Mouse (Mus musculus) lung, postnatal 14 days (tissue): ENCODE data around the gene Cox7a1.
"Not testable (repeated sequence)": the region's sequence is repeated elsewhere in the genome, so short reads cannot be mapped to it uniquely, and the experiment has no call there.

Experiments
- DNase-seq: peaks from one replicate; pipeline ENCODE4 v3.0.0; 2021

The Cox7a1 gene

DNA sequence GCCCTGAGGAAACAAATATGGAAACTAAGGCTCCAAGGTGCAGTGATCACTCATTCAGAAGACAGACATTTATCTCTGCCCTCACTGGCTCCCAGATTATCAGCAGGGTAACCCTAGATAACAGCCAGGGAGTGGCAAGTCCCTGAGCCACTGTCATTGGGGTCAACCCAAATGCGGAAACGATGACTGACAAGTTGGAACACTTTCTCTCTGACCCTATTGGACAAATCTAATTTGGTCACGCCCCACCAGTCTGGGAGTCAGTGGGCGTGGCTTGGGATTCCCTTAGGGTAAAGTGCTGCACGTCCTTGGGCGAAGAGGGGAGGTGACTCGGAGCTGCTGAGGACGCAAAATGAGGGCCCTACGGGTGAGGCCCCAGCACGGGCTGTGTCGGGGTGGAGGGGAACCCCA is at the start of gene Cox7a1:
TSS of gene Cox7a1 (plus strand) at position 266 of the 411 bp plus-strand sequence.
- DNase-seq = peak; percentile 93

DNA sequence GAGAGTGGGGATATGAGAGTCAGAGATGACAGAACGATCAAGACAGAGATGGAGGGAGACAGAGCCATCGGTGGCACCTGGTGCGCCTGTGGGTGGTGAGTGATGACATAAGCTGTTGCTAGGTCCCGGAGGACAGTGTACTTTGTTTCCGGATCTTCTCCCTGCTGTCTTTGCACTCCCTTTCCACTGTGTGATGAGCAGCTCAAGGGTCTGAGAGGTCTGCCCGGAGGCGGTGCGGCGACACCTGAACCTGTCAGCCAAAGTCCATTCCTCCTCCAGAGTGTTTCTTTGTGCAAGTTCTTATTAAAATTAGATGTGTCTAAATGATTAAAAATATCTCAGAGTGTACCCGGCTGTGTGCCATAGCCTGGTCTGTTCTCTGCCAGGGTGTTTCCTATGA is 47.1 kb upstream of the Cox7a1 start:
- DNase-seq = no peak

DNA sequence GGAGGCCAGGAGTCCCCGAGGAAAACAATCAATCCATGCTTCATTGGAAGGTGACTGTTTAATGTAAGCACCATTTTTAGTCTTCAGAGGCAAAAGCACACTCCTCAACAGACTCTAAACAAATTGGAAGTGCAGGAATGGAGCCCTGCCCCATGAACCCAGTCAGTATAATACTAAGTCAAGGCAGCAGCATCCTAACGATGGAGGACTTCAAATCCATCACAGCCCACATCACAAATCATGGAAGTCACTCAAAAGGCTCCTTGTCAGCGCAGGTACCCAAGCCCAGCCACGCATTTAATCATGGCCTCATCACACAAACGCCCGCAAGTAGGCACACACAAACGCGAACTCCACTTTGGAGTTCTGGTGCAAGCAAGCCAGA is 40.8 kb upstream of the Cox7a1 start:
- no peak for DNase-seq

DNA sequence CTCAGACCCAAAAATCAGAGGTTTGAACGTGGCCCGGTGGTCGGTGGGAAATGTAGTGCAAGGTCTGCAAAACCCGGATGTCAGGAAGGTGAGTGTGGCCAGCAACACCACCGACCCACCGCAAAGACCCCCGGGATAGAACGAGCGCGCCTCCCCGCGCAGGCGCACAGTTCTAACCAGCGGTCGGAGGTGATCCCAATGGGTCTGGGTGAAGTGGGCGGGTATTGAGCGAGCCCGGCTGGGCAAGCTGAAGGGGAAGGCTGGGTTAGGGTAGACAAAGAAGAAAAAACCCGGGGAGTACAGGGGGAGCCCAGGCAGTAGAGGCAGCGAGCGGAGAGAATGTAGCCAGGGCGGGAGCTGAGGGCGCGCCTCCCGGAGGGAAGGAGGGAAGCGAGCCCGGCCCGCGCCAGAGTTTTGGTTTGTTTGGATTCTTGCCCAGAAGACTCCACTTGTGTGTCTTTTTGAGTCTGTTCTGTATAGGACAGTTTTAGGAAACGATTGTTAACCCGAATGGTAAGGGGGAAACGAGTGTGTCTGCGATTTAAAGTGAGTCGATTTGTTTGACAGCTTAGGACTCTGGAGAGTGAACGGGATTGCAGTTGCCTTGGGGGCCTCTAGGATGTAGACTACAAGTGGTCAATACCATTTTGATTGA is 40.3 kb upstream of the Cox7a1 start:
- DNase-seq = peak; percentile 53

DNA sequence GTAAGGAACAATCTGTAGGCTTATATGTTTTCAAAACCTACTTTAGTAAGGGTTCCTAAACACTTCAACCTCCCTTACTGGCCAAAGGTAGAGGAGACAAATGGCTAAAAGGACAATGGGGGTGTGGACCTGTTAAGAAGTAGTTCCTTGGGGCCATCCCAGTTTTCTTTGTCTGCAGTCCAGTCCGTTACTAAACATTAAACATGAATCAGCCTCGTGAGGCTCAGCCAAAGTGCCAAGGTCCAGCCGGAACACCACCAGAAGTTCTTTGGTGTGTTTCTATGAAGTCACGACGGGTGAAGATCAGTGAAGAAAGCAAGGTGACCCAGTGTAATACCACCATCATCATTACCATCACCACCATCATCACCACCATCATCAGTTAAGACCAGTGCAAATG is 36.9 kb upstream of the Cox7a1 start:
- DNase-seq = no peak

DNA sequence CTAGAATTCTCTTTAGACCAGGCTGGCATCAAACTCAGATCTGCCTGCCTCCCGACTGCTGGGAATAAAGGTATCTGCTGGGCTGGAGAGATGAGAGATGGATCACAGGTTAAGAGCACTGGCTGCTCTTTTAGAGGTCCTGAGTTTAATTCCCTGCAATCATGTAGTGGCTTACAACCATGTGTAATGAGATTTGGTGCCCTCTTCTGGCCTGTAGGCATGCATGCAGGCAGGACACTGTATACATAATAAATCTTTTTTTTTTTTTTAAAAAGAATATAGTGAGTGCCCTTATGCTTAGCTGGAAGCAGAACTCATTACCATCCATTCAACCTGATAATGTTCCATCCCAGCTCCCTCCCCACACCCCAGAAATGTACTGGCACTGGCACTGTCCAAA is 29.9 kb upstream of the Cox7a1 start:
- DNase-seq = no peak

DNA sequence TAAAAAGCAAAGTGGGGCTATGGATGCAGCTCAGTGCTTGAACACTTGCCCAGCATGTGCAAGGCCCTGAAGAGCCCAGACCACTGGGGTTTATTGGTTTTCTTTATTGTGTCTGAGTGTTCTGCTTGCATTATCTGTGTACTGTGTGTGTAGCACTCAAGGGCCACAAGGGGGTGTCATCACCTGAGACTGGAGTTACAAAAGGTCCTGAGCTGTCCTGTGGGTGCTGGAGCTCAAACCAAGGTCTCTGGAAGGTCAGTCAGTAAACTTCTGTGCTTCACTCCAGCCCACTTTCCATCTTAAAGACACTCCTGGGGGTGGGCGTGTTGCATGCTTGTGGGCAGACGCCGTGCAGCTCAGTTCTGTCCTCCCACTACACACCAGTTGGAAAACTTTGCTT is 28.4 kb upstream of the Cox7a1 start:
- DNase-seq = no peak

DNA sequence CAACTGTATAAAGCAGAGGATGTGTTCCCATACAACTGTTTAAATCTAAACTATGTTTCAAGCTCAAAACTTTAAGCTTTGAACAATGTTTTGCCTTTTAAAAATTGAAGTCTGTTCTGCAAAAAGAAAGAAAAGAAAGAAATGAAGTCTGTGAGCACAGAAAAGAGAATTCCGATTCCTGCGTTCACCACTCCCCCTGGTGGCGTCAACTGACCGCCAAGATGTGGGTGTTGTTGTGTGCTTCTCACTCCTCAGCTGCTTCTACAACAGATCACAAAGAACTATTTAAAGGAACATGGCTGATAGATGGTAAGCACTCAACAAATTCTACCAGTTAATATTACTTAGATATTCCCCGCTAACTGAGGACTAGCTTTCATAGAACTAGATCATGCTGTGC is 20.8 kb upstream of the Cox7a1 start:
- DNase-seq = no peak

DNA sequence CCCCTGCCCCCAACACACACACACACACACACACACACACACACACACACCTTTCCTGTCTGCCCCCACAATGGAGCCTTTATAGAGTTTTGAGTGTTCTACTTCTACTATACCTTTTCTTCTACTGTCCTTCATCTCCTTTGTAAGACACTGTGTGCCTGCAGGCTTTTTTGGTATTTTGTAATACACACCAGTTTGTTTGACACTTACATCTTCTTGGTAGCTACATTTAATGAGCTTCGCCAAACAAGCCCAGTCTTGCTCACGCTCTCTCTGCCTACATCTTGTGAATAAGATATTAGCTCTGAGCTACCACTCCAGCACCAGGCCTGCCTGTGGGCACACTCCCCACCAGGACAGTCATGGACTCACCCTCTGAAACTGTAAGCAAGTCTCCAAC is 19.2 kb upstream of the Cox7a1 start:
- DNase-seq = no peak

DNA sequence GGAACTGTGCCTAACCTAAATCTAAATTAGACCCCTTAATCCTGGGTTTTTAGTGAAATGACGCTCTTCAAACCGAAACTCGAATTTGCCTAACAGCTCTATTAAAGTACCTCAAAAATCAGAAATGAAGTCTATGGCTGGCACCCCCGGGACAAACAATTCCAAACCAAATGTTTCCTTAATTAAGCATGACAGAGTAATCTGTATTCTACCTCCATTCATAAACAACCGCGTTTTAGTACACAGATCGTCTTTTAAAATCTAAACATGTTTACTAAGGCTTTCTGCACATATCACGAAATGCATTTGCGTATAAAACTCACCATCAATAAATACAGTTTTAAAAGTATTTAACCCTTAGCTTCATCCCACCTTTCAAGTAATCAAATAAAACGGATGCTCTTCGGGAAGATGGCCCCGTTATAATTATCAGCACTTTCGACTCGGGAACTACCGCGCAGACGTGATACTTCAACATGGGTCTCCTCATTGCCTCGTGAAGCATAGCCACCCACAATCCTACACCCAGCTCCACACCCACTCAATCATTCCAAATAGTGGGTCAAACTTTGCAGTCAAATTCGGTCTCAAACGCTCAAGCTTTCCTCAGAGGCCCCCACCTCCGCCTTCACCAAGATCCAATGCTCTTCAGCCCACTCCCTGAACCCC is 14.9 kb upstream of the Cox7a1 start:
- no peak for DNase-seq

DNA sequence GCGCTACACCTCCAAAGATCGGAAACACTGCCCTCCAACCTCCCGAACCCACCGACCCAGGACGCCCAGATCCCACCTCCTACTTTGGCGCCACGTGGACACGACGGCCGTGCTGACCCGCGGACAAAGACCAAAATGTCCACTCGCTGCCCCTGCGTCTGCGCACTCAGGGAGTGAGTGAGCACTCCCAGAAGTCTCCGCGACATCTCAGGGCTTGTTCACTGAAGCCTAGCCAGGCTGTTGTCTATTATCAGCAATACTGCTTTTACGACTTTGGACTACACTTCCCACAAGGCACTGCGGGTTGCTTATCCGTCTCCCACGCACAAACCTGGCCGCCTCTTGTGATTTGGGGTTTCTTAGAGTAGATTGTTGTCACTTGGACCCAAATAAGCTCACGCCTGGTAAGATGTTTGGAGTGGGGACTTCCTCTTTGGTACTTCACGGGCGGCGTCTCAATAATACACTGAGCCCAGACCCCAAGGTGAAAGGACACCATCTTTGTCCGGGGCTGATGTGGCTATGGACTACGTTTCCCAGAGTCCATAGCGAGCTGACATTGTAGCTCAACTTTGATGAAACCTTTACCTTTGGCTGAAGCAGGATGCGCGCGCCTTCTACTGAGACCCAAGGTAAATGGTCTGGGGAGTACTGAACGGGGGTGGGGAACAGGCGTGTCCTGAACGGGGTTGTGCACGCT is 14.2 kb upstream of the Cox7a1 start, which contains the start of gene Zfp146:
TSS of gene Zfp146 (minus strand) at position 168 of the 700 bp plus-strand sequence.
- peak; percentile 89 for DNase-seq

DNA sequence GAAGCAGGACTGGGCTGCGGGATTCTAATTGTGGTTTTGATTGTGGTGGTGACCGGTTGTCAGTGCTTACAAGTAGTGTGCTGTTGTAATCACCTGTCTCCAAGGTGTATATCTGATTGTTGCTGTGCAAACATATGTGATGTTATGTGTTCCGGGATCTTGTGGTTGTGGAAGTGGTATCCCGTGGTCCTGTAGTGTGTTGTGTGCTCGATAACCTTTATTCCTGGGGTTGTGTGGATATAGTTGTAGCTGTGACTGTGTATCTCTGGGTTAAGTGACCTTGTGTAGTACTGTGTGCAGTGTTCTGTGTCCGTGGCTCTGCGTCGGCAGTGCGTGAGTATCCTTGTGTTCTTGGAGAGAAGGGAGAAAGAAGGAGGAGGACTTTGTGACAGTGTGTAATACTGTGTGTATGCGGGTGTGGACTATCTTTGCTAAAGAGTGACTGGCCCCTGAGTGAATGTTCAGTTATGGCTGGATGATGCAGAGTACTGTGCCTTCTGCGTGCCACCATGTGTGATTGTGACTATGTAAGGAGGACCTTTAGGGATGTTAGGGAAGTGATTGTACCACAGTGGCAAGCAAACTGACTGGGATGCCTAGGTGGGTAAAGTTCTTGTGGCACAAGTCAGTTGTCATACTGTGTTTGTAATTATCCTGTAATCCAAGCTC is 13.5 kb upstream of the Cox7a1 start:
- no peak for DNase-seq

DNA sequence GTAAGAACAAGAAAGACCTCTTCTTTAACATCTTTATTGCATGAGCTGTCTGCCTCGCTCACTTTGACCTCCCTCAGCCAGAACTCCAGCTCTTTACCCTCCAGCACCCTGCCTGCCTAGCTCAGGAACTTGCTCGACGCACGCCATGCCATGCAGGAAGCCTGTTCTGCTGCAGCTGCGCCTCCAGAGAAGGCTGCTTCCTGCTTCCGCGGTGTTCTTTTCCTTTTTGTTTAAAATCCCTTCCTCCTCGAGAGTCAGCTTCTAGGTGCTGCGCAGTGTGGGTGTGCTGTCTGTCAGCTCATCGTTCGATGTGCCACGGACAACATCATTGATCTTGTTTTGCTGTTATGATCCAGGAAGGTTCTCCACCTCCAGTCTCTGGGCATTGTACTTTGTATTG is 7.5 kb upstream of the Cox7a1 start:
- no peak for DNase-seq

DNA sequence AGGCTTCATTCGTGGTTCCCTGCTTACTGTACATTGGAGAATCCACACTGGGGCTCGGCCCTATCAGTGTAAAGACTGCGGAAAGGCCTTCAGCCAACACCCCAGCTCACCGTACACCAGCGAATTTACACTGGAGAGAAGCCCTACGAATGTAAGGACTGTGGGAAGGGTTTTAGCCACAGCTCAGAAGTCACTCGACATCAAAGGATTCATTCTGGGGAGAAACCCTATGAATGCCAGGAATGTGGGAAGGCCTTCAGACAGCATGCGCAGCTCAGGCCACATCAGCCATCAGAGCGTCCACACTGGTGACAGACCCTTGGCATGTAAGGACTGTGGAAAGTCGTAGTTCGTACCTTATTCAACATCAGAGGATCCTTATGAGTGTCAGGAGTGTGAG is 5.7 kb upstream of the Cox7a1 start:
- DNase-seq = no peak

DNA sequence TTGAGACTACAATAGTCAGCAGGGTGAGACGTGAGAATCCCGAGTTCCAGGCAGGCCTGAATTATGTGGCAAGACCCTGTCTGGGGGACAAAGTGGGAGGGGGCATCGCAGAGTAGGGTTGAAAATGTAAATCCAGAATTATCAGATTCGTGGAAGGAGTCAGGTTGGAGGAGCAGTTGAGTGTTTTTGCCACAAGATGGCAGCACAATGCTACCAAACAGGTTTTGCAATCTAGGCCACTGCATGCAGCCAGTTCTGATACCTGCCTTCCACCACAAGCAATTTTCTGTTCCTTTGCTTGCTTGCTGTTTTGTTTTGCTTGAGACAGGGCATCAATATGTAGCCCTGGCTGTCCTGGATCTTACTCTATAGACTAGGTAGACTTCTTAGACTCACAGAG is 2.6 kb upstream of the Cox7a1 start:
- peak; percentile 80 for DNase-seq

DNA sequence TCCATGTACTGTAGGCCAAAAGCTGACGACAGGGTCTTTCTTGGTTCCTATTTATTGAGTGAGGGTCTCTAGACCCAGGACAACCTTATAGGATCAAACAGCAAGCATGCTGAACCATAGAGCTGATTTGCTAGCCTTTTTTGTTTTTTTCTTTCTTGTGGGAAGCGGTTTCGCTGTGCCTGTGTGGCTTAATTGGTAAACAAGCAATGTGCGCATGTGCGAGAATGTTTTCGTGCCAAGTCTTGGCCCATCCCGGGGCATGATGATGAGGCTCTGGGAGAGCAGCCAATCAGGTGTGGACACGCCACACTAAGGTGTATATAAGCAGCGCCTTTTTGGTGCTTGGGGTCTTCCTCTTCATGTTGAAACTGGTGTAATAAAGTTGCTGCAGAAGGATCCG is 2.0 kb upstream of the Cox7a1 start:
- DNase-seq = not testable (repeated sequence)

DNA sequence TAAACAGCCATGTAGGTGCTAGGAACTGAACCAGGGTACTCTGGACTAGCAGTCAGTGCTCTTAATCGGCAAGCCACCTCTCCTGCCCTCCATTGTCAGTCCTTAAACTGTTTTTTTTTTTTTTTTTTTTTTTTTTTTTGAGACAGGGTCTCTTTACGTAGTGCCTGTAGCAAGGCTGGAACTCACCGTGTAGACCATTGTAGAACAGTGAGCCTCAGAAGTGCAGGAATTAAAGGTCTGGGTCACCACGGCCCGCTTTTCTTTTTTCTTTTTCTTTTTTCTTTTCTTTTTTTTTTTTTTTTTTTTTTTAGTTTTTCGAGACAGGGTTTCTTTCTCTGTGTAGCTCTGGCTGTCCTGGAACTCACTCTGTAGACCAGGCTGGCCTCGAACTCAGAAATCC is 755 bp upstream of the Cox7a1 start:
- DNase-seq = not testable (repeated sequence)

DNA sequence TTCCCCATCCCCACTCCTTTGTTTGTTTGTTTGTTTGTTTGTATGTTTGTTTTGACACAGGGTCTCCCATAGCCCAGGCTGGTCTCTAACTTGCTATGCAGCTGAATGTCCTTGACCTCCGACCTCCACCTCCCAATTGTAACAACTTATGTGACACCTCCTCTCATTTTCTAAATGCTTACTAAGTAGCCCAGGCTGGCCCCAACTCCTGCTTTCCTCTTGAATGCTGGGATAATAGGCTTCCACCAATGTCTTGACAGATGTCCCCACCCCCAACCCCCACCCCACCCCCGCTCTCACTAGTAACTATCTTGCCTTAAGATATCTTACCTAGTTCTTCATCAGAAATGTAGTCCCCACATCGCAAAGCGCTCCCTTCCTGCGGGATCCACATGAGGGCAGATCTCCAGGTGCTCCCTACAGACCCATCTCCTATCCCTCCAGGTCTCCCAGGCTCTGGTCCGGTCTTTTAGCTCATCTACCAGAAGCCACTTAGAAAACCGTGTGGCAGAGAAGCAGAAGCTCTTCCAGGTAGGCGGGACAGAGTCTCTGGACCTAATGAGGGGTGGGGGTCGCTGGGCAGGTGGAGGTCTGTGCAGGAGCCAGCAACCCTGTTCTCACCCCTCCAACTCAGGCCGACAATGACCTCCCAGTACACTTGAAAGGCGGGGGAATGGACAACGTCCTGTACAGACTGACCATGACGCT is 851 bp downstream of the Cox7a1 start:
- no peak for DNase-seq

DNA sequence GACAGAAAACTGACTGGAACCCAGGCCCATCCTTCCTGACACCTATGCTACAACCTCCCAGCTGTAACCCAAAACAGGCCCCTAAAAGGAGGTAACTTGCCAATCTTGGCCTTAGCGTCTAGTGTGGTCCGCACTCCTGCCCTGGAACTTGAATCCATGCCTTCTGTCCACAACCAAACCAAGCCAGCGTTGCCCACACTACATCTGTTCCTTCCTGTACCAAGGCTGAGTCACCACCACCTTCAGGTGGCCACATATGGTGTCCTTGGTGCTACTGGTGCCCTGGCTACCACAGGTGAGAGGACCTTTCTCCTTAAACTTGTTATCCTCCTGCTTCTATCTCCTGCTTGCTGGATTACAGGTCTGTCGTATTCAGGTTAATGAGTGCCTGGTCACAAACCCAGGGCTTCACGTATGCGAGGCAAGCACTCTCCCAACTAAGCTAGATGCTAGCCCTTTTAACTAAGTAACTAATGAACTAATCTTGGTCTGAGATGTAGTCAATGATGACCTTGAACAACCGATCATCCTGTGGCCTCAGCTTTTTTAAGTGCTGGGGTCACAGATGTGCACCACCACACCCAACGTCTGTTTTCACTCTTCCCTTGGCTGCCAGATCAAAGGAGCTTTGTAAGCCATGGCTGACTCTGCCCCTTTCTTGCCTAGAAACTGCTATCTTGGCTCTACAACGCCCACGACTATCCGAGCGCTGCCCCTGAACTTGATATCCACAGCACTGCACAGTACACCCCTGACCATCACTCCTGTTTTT is 4.6 kb downstream of the Cox7a1 start:
- DNase-seq = no peak

DNA sequence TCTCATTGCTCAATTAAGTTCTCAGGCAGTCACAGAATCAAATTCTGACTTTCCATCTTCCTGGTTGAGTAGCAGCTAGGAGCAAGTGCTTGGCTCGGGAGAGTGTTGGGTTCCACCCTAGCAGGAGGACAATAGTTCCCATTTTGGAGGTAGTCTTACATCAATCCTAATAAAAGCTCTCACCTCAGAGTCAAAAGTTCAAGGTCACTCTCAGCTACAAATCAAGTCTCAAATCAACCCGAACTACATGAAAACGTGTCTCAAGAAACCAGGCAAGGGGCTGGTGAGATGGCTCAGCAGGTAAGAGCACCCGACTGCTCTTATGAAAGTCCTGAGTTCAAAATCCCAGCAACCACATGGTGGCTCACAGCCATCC is 5.2 kb downstream of the Cox7a1 start:
- DNase-seq = no peak

DNA sequence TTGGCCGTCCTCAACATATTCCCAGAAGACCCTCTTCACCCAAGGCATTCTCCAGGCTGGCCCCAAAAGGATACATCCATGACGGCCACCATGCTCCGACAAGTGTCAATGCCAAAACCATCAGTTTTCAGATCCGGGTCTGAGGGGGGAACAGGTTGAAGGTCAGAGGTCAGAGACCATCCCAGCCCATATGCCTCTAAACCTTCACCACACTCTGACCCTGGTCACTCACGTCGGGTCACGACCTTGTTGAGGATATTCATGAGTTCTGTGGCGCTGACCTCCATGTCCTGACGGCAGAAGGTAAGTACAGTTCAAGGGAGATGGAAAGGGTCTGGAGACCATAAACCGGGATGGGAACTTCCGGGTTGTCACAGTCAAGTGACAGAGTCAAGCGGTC is 8.1 kb downstream of the Cox7a1 start:
- no peak for DNase-seq

DNA sequence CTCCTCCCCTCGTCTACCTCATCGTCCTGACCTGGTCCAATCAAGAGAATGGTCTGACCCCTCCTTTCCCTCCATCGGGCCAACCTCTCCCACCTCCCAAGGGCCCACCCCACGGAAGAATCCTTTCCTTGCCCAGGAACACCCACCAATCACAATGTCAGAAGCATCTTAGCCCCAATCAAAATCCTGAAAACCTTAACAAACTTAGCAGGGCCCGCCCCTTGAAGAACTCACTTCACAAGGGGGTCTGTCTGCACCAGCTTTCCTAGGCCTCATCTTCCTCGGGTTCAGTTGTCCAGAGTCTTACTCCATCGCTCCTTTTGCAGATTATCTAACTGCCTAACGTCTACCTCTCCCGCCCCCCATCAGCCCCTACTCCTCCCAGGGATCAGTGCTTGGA is 9.1 kb downstream of the Cox7a1 start:
- DNase-seq = no peak
